ENCODE assay signal across 8 mouse cellular contexts in the genomic region with DNA sequence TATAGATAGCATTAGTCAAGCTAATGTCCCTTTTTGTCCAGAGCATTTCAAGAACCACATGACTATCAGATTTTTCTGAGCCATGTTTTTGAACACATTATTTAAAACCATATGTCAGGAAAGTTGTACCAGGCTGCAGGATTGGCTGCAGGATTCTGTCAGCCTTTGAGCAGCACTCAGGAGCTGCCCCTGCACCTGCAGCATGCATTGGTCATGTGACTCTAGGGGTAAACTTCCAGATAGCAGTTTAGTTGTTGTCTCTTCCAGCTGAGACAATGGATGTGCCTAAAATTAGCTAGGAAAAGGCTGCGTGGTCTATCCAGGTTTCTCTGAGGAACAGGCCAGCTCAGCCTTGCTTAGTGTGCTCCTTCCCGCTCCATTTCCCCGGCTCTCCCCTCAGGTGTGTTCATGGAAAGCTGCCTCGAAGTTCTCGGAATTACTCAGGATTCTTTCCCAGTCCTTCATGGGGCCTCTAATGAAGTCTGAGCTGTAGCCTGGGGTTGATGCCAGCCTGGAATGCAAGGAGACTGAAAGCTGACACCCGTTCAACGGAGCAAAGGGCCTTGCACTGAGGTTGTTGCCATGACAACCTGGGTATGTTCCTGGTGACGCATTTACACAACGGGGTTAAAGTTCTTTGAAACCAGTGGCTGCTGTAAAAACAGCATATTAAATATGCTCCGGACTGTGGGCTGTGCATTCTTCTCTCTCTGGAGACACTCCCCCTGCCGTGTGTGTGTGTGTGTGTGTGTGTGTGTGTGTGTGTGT.
DNase-seq lines count a peak whose midpoint lies in the region; ATAC-seq and TF ChIP-seq lines count a peak whose summit lies in the region.

No protein-coding gene starts in this region.

- ATAC-seq in intestine, embryonic 14.5 days (replicated peaks; ENCODE audit: low FRiP score, low TSS enrichment, low read depth) = peak; percentile 95
- peak; percentile 98 for ATAC-seq in limb, embryonic 14.5 days (ENCODE audit: low FRiP score, low read depth)
- no peak for ATAC-seq in granulocyte monocyte progenitor cell, adult 5-6 weeks (replicated peaks; ENCODE audit: poor library complexity, severe bottlenecking)

- H3K27me3 ChIP-seq in intestine, embryonic 14.5 days (replicated peaks; ENCODE audit: control insufficient read depth, insufficient read depth, low read length) = no peaks in the 10 kb centered on the region
- H3K27me3 ChIP-seq in limb, embryonic 14.5 days (ENCODE audit: control insufficient read depth, insufficient read depth, low read length) = no peaks in the 10 kb centered on the region
- no peaks in the 10 kb centered on the region for H3K27me3 ChIP-seq in myocyte (ENCODE audit: control insufficient read depth, insufficient read depth, insufficient read length)

- peak overlapping the region; percentile 69 for H3K27ac ChIP-seq in intestine, embryonic 14.5 days (ENCODE audit: low read depth)
- H3K27ac ChIP-seq in limb, embryonic 14.5 days (replicated peaks; ENCODE audit: low read depth, low read length) = peak overlapping the region; percentile 93

- no peaks in the 10 kb centered on the region for H3K79me2 ChIP-seq in myocyte (ENCODE audit: control insufficient read depth, insufficient read depth)

- H3K4me2 ChIP-seq in intestine, embryonic 14.5 days (ENCODE audit: low read length) = peak overlapping the region; percentile 31
- H3K4me2 ChIP-seq in limb, embryonic 14.5 days (replicated peaks; ENCODE audit: low read depth, low read length, severe bottlenecking) = peak overlapping the region; percentile 19; the same call in 1 of the 2 replicates
- H3K4me2 ChIP-seq in myocyte (ENCODE audit: low read depth) = peak overlapping the region; percentile 57

- H3K9ac ChIP-seq in intestine, embryonic 14.5 days (ENCODE audit: low read length) = no peak overlapping the region
- H3K9ac ChIP-seq in limb, embryonic 14.5 days (ENCODE audit: low read depth, low read length, severe bottlenecking) = no peak overlapping the region

- peaks cover 4% of the 10 kb centered on the region for H3K4me1 ChIP-seq in intestine, embryonic 14.5 days (replicated peaks; ENCODE audit: control insufficient read depth, insufficient read depth, low read length)
- H3K4me1 ChIP-seq in limb, embryonic 14.5 days (ENCODE audit: control insufficient read depth, insufficient read depth, low read length) = peaks cover 21% of the 10 kb centered on the region

- no peak for TF ChIP-seq POLR2A in limb, embryonic 14.5 days (IDR thresholded peaks at IDR 0.05; ENCODE audit: borderline replicate concordance, extremely low read depth, insufficient read depth, insufficient read length)
- TF ChIP-seq POLR2A in myocyte (IDR thresholded peaks at IDR 0.05; ENCODE audit: insufficient read length, low read depth) = no peak

- 4% methylated on average over 11 of the region's 11 CpGs for WGBS in intestine, embryonic 14.5 days
- WGBS in limb, embryonic 14.5 days = 2% methylated on average over 11 of the region's 11 CpGs

- H3K36me3 ChIP-seq in intestine, embryonic 14.5 days (ENCODE audit: control insufficient read depth, insufficient read depth, low read length) = no peaks in the 10 kb centered on the region
- no peaks in the 10 kb centered on the region for H3K36me3 ChIP-seq in limb, embryonic 14.5 days (ENCODE audit: control insufficient read depth, insufficient read depth, low read length)
- H3K36me3 ChIP-seq in myocyte (ENCODE audit: control insufficient read depth, insufficient read depth) = no peaks in the 10 kb centered on the region

- H3K4me3 ChIP-seq in intestine, embryonic 14.5 days (ENCODE audit: low read depth, low read length) = no peak overlapping the region
- 0 out of 2 replicates have a peak overlapping the region, but pooled peaks have one; percentile 0 for H3K4me3 ChIP-seq in limb, embryonic 14.5 days (replicated peaks; ENCODE audit: low read length)
- H3K4me3 ChIP-seq in myocyte = no peak overlapping the region

- no peak overlapping the region for H3ac ChIP-seq in myocyte (ENCODE audit: control insufficient read depth, insufficient read length)

- no peaks in the 10 kb centered on the region for H3K9me3 ChIP-seq in intestine, embryonic 14.5 days (ENCODE audit: control insufficient read depth, low read length)
- H3K9me3 ChIP-seq in limb, embryonic 14.5 days (ENCODE audit: control insufficient read depth, low read length) = no peaks in the 10 kb centered on the region

- DNase-seq in cerebellum, adult 9-10 months = peak; percentile 4
- DNase-seq in cerebellum, postnatal 36 days = no peak
- peak; percentile 6 to 19 for DNase-seq in cerebellum, postnatal 25 days
- peak; percentile 64 for DNase-seq in gastrocnemius, postnatal 25 days
- peak; percentile 76 for DNase-seq in intestine, embryonic 14.5 days (ENCODE audit: low spot score)
- peak; percentile 96 for DNase-seq in limb, embryonic 14.5 days (ENCODE audit: low spot score)

TF ChIP-seq in myocyte, 11 proteins besides CTCF, POLR2A, EP300 and RAD21:
- TF ChIP-seq E2F4 (IDR thresholded peaks at IDR 0.05; ENCODE audit: insufficient read depth) = no peak
- peak; percentile 62 for TF ChIP-seq USF1 (IDR thresholded peaks at IDR 0.05; ENCODE audit: low read depth)

Comparison
In these comparisons a context has a peak if more than half of its experiments do, and no peak if none do; other contexts are left out.
1. DNase-seq: peak in cerebellum, adult 9-10 months (single experiment), cerebellum, postnatal 25 days (2 of 2), gastrocnemius, postnatal 25 days (single experiment), intestine, embryonic 14.5 days (single experiment) and limb, embryonic 14.5 days (single experiment); none in cerebellum, postnatal 36 days (0 of 2).
2. Peak in every context shown above with its lines, with median percentiles within 50 percentile points of each other: H3K4me2 ChIP-seq.